ENCODE assay signal across 8 mouse cellular contexts in genomic region chr3:88605666-88606065, GRCm38 (mm10). TPM values are rescaled to one million over a fixed set of nuclear protein-coding genes. Genes with fewer than 3 reads are reported as not detected.
DNase-seq lines count a peak whose midpoint lies in the region; ATAC-seq and TF ChIP-seq lines count a peak whose summit lies in the region.
"Not testable (repeated sequence)": the region's sequence is repeated elsewhere in the genome, so short reads cannot be mapped to it uniquely, and the experiment has no call there.

Gene Arhgef2, plus strand, starts transcription at chr3:88605966.

- 90% methylated on average over 2 of the region's 2 CpGs for WGBS in hindbrain, embryonic 11.5 days
- WGBS in liver, embryonic 12.5 days (ENCODE audit: insufficient replicate concordance): 80% methylated on average over 2 of the region's 2 CpGs
- 88% methylated on average over 2 of the region's 2 CpGs for WGBS in midbrain, embryonic 15.5 days

- not testable (repeated sequence) for H3K4me1 ChIP-seq in embryonic fibroblast, embryonic 13.5 days (ENCODE audit: control insufficient read depth, insufficient read depth, low read length); hindbrain, embryonic 11.5 days (replicated peaks; ENCODE audit: control insufficient read depth, insufficient read depth, low read length)
- H3K4me1 ChIP-seq in liver, embryonic 12.5 days: peaks cover 47% of the 10 kb centered on the region
- peaks cover 14% of the 10 kb centered on the region; the same call in 1 of the 2 replicates for H3K4me1 ChIP-seq in midbrain, embryonic 15.5 days

- not testable (repeated sequence) for TF ChIP-seq POLR2A in embryonic fibroblast, embryonic 13.5 days (IDR thresholded peaks at IDR 0.05; ENCODE audit: low read depth, low read length)

- H3K36me3 ChIP-seq in hindbrain, embryonic 11.5 days (ENCODE audit: control insufficient read depth, insufficient read depth, low read length); liver, embryonic 12.5 days; midbrain, embryonic 15.5 days (replicated peaks): not testable (repeated sequence)

- not testable (repeated sequence) for H3K9ac ChIP-seq in hindbrain, embryonic 11.5 days (ENCODE audit: low read depth, low read length); liver, embryonic 12.5 days; midbrain, embryonic 15.5 days

- not testable (repeated sequence) for TF ChIP-seq CTCF in embryonic fibroblast, embryonic 13.5 days (IDR thresholded peaks at IDR 0.05; ENCODE audit: borderline replicate concordance, insufficient read depth, low read length)

- ATAC-seq in hindbrain, embryonic 11.5 days (ENCODE audit: low FRiP score); liver, embryonic 12.5 days; midbrain, embryonic 15.5 days (replicated peaks): not testable (repeated sequence)

- H3K9me3 ChIP-seq in hindbrain, embryonic 11.5 days (ENCODE audit: control insufficient read depth, low read length); liver, embryonic 12.5 days (replicated peaks); midbrain, embryonic 15.5 days: not testable (repeated sequence)

- not testable (repeated sequence) for H3K4me2 ChIP-seq in hindbrain, embryonic 11.5 days (replicated peaks; ENCODE audit: low read depth, low read length)
- peak within 1 kb of the TSS; percentile 59 for H3K4me2 ChIP-seq in liver, embryonic 12.5 days
- H3K4me2 ChIP-seq in midbrain, embryonic 15.5 days: peak within 1 kb of the TSS; percentile 55; the same call in 1 of the 2 replicates

- not testable (repeated sequence) for H3K27ac ChIP-seq in embryonic fibroblast, embryonic 13.5 days (ENCODE audit: insufficient read depth, low read length); hindbrain, embryonic 11.5 days (ENCODE audit: low read depth, low read length); liver, embryonic 12.5 days; midbrain, embryonic 15.5 days

- H3K27me3 ChIP-seq in hindbrain, embryonic 11.5 days (ENCODE audit: control insufficient read depth, insufficient read depth, low read length); liver, embryonic 12.5 days (replicated peaks); midbrain, embryonic 15.5 days (replicated peaks): not testable (repeated sequence)

- H3K4me3 ChIP-seq in embryonic fibroblast, embryonic 13.5 days (ENCODE audit: insufficient read depth, low read length); hindbrain, embryonic 11.5 days (ENCODE audit: low read depth, low read length); liver, embryonic 12.5 days; midbrain, embryonic 15.5 days: not testable (repeated sequence)

- DNase-seq in adrenal gland, adult 2 months; gonadal fat pad, adult 2 months (ENCODE audit: low read depth); hindbrain, embryonic 11.5 days (ENCODE audit: low spot score); layer of hippocampus, adult 8-10 months (ENCODE audit: low spot score in 2 of 2); thymus, postnatal 0 days (ENCODE audit: low spot score): not testable (repeated sequence)

RNA-seq across cellular contexts. Expression of gene Arhgef2, which starts in this region (rescaled TPM):
- total RNA-seq in adrenal gland, adult 2 months (2021): 10 to 100 TPM; 26.3 to 33.3 TPM
- 35.9 and 37.5 TPM in 2 replicates for polyA plus RNA-seq in adrenal gland, adult 2 months (2012; rRNA removed)
- 174 and 210 TPM in 2 replicates for polyA plus RNA-seq in embryonic fibroblast, embryonic 13.5 days (2011; ENCODE audit: insufficient read length, low read depth, missing spikeins)
- 49.5 and 64.5 TPM in 2 replicates for polyA plus RNA-seq in gonadal fat pad, adult 2 months (2012; rRNA removed)
- polyA plus RNA-seq in hindbrain, embryonic 11.5 days (2014; fragmentation: Nextera tagmentation; extraction: Ambion mirVana): 149 and 181 TPM in 2 replicates
- total RNA-seq in layer of hippocampus, adult 8-10 months (2022): 100 to 1,000 TPM; 210 to 272 (median 257) TPM
- 30.5 and 33.0 TPM in 2 replicates for polyA plus RNA-seq in liver, embryonic 12.5 days (2016; fragmentation: Nextera tagmentation; extraction: Ambion mirVana)
- 138 and 145 TPM in 2 replicates for polyA plus RNA-seq in midbrain, embryonic 15.5 days (2015; fragmentation: Nextera tagmentation; extraction: Ambion mirVana)
- 64.2 and 94.5 TPM in 2 replicates for polyA plus RNA-seq in thymus, postnatal 0 days (2015; fragmentation: Nextera tagmentation; extraction: Ambion mirVana)

Comparison
In these comparisons a context has a peak if more than half of its experiments do, and no peak if none do; other contexts are left out.
1. RNA of gene Arhgef2 (total RNA-seq): 210 to 272 TPM in layer of hippocampus, adult 8-10 months; 26.3 to 33.3 TPM in adrenal gland, adult 2 months; every median in the first group is over 4 times any median in the second.